Mouse (Mus musculus) layer of hippocampus, adult 18-20 months (tissue): ENCODE data around the gene Habp2. TPM values are rescaled to one million over a fixed set of nuclear protein-coding genes. Genes with fewer than 3 reads are reported as not detected.
"Not testable (repeated sequence)": the region's sequence is repeated elsewhere in the genome, so short reads cannot be mapped to it uniquely, and the experiment has no call there.

Experiments
- DNase-seq, 2 experiments: peaks; one replicate each; pipeline ENCODE4 v3.0.0; 2022; ENCODE audit warnings: low spot score in 2 of 2
- total RNA-seq, 2 experiments: library from RNA; stranded (reverse); gene quantifications; 2 replicates each; pipeline ENCODE4 v1.2.3; 2021

Gene Habp2
- total RNA-seq, 2 experiments from 2014 or later, result not detected

DNA sequence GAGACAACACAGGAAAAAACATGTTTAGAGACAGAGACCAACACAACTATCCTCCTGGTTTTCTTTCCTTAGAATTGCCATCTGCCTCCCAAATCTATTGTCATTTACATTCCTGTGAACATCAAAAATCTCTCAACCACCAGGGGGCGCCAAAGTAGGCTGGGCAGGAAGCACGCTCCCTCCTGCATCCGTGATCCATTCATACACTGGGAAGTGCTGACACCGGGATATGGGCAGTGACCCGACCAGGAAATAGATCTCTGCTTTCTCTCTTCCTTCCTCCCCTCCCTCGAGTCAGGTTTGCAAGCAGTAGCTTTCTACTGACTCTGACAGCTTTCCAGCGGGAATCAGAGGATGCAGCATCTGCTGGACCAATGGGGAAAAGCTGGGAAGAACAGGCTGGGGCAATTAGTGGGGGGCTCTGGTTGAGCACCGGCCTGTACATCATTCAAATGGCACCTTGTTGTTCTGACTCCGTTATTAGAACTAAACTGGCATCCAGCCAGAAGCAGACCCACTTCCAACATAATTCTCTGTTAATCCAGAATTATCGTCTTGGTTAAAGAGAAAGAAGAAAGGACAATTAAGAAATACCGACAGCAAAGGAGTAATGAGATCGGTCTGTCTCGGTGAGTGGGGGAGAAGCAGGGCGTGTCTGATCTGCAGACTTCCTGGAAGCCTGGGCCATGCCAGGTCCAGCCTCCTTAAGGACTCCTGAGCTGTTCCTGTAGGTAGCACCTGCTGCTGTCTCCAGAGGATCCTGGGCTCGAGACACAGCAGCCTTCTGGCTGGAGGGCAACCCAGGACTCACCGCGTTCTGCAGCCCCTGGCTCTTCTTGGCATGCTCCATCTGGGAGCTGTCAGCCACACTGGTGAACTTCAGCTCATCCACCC lies 69.8 kb downstream of the Habp2 start:
- peak; percentile 28 to 80 for DNase-seq

DNA sequence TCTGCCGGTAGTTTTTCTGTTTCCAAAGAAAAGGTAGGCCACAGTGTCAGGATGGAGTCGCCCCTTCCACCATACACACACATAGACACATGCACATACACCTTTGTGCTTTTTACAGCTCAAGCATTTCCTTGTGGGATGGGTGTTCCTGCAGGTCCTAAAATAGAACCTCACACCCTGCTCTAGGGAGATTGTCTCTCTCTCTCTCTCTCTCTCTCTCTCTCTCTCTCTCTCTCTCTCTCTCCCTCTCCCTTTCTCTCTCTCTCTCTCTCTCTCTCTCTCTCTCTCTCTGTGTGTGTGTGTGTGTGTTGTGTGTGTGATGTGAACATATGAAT lies 70.4 kb downstream of the Habp2 start:
- DNase-seq, result not testable (repeated sequence)

DNA sequence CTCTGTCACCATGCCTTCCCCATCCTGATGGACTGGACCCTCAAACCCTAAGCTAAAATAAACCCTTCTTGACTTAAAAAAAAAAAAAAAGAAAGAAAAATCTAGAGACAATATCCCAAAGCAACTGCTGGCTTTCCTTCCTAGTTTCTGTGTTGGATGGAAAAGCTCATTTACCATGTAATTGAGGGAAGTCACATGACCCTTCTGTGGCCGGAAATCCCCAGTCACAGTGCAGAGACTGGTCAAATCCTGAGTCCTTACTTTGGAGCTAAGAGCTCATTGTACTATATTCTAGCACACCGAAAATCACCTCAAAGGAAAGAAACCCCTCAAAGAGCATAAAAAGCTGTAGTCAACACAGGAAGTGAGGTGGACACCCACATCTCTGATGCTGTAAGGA lies 72.0 kb downstream of the Habp2 start:
- no peak for DNase-seq

DNA sequence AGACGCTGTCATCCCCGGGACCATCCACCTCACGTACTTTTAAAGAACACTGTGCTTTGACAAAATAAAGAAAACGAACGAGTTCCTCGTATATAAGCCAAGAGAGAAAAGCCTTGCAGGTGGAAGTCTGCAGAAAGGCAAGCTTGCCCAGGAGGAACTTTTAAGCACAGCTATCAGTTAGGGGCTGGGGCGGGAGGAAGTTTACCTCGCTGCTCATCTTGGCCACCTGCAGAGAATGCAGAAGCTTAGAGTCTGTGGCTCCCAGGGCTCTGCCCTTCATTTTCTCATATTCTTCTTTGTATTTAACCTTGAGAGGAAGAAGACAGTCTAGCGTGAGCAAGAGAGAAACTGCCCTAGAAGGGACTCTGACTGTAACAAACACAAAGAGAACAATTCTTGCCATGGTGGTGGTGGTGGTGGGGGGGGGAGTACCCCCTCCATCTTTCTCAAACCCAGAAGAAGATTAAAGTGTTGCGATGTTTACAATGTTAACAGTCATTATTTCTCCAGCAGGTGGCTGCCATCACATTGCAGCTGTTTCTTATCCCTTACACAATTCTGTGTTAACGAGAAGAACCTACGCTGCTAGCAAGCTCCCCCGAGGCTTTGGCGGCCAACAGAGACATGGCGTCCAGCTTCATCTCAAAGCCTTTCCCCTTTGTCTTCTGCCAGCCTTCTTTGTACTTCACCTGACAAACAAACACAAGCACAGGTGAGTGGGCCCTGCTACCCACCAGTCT lies 77.0 kb downstream of the Habp2 start:
- no peak for DNase-seq

DNA sequence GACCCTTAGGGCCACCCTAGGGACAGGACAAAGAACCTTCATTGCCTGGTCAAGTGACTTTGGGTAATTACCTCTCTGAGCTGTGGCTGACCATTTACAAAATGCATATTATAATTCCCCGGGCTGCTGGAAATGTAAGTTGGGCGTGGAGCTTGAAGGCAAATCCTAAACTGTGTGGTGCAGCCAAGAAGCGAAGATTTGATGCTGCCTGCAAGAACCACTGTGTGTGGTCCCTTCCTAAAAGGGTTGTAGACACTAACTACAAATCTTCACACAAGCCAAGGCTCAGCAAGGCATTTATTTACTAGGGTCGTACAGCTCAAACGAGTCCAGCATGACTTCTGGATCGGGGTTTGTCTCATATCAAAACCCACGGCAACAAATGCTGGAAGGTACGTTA lies 77.6 kb downstream of the Habp2 start:
- DNase-seq, result no peak

DNA sequence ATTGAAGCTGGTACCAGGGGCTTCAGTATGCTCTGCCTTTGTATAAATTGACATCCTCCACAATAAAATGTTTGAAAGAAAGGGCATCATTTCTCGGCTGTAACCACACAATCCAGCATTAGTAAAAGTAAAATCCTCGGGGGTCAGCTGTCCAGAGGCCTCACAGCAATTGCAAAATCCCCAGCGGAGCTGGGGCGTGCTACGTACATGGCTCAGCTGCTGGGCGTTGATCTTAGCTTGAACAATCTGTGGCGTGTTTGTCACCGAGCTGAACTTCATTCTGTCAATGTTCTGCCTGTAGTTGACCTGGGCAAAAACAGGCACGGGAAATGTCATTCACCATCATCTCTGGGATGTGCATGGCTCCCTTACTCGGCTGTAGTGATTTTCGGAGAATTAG lies 79.2 kb downstream of the Habp2 start:
- DNase-seq, result no peak

DNA sequence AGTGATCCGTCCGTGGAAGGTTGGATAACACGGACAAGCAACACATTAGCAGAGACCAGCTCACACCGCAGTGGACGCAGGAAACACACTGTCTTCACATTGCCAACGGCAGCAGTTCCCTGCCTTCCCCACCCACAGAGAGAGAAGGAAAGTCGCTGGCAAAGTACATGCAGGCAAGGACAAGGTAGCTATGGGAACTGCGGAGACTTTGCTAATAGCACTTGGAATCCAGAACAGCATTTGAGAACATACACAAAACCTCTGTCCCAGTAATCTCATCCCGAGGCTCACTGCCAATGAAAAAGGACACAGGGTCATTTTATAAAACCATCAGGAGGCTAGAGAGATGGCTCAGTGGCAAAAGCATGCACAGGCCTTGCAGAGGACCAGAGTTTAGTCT lies 79.7 kb downstream of the Habp2 start:
- no peak for DNase-seq

DNA sequence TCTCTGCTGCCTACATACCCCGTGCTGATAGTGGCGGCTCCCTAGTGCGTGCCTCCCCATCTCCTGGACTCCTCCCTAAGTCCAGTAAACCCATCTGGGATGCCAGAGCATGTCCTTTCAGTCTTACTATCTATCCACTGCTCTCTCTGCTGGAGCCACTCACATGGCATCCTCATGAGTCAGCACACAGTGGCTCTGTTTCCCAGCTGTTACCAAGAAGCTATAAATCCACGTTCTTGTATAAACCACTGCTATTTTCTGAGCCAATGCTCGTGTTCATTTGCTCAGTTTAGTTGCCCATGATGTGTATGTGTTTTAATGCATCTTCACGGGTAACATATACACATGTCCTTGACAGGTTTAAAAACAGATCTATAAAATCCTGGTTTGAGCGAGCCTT lies 80.8 kb downstream of the Habp2 start:
- DNase-seq, result no peak

DNA sequence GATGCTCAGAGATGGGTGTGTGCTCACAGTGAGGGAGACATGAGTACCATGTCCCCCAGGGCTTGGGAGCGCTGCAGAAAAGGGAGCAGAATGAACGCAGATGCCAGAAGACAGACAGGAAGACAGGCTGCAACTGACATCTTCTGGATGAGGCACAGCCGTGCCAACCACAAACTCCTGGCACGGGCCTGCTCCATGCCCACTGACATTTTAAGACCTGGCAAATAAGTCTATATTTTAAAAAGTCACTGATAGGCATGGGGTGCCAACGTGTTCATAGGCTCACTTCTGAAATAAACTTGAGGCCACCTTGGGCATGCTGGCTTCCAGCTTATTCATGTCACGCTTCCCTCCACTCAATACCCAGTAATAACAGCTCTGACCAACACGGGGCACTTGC lies 82.0 kb downstream of the Habp2 start:
- no peak for DNase-seq

Other genes with a start within 250 kb of the Habp2 start
- under 1 TPM; 0.23 to 0.35 TPM for gene Nrap, start 102.9 kb downstream of the Habp2 start, total RNA-seq
- gene Casp7, start 110.0 kb downstream of the Habp2 start, total RNA-seq, result 1 to 10 TPM; 2.1 to 2.3 TPM
- under 1 TPM; 0.17 to 0.18 TPM for gene Plekhs1, start 174.5 kb downstream of the Habp2 start, total RNA-seq